Mouse (Mus musculus): ENCODE data around the gene Ring1. TPM values are rescaled to one million over a fixed set of nuclear protein-coding genes. Genes with fewer than 3 reads are reported as not detected.

The Ring1 gene
- polyA plus RNA-seq, 1 experiment from 2014 or later = 19.1 TPM

- peaks cover 40% of the 10 kb centered on the region for H3K4me1 ChIP-seq (ENCODE audit: insufficient read depth, low read depth, low read length)
- peaks cover 13% of the 10 kb centered on the region for H3K36me3 ChIP-seq (ENCODE audit: insufficient read depth, low read length)
- H3K9ac ChIP-seq (replicated peaks; ENCODE audit: low read depth) = peak overlapping the region; percentile 8; the same call in 1 of the 2 replicates
- H3K4me3 ChIP-seq (ENCODE audit: low read depth, low read length) = peak overlapping the region; percentile 94
- no peak for TF ChIP-seq EP300 (IDR thresholded peaks at IDR 0.05)
- no peak for TF ChIP-seq CTCF (IDR thresholded peaks at IDR 0.05)
- no peak for ATAC-seq
- WGBS = 68% methylated on average over 21 of the region's 21 CpGs
- H3K27me3 ChIP-seq (replicated peaks; ENCODE audit: insufficient read depth, low read length) = no peaks in the 10 kb centered on the region
- DNase-seq (ENCODE audit: low spot score) = no peak
- H3K4me2 ChIP-seq (replicated peaks; ENCODE audit: low read depth, low read length) = peak overlapping the region; percentile 89
- no peak overlapping the region for H3K27ac ChIP-seq (ENCODE audit: low read length)
- no peaks in the 10 kb centered on the region for H3K9me3 ChIP-seq (ENCODE audit: low read length)
These were observed 5.6 kb upstream of the Ring1 start for GRCm38 (mm10) chr17:34029890-34030595.

GRCm38 (mm10) chr17:34029150-34029889, 4.8 kb upstream of the Ring1 start:
- H3K9ac ChIP-seq (replicated peaks; ENCODE audit: low read depth) = 0 out of 2 replicates have a peak overlapping the region, but pooled peaks have one; percentile 8
- H3K9me3 ChIP-seq (ENCODE audit: low read length) = no peaks in the 10 kb centered on the region
- peaks cover 13% of the 10 kb centered on the region for H3K36me3 ChIP-seq (ENCODE audit: insufficient read depth, low read length)
- TF ChIP-seq CTCF (IDR thresholded peaks at IDR 0.05) (no peak), EP300 (IDR thresholded peaks at IDR 0.05) (no peak)
- no peaks in the 10 kb centered on the region for H3K27me3 ChIP-seq (replicated peaks; ENCODE audit: insufficient read depth, low read length)
- WGBS = 86% methylated on average over 18 of the region's 18 CpGs
- H3K4me1 ChIP-seq (ENCODE audit: insufficient read depth, low read depth, low read length) = peaks cover 40% of the 10 kb centered on the region
- no peak for ATAC-seq
- no peak for DNase-seq (ENCODE audit: low spot score)
- no peak overlapping the region for H3K4me3 ChIP-seq (ENCODE audit: low read depth, low read length)
- H3K27ac ChIP-seq (ENCODE audit: low read length) = no peak overlapping the region
- no peak overlapping the region for H3K4me2 ChIP-seq (replicated peaks; ENCODE audit: low read depth, low read length)

- Histone ChIP-seq H3K36me3 (ENCODE audit: insufficient read depth, low read length) (peaks cover 13% of the 10 kb centered on the region), H3K9me3 (ENCODE audit: low read length) (no peaks in the 10 kb centered on the region), H3K4me3 (ENCODE audit: low read depth, low read length) (no peak overlapping the region), H3K9ac (replicated peaks; ENCODE audit: low read depth) (no peak overlapping the region), H3K27ac (ENCODE audit: low read length) (no peak overlapping the region), H3K4me2 (replicated peaks; ENCODE audit: low read depth, low read length) (peak overlapping the region; percentile 98; the same call in 1 of the 2 replicates), H3K27me3 (replicated peaks; ENCODE audit: insufficient read depth, low read length) (no peaks in the 10 kb centered on the region), H3K4me1 (ENCODE audit: insufficient read depth, low read depth, low read length) (peaks cover 40% of the 10 kb centered on the region)
- ATAC-seq (no peak), DNase-seq (ENCODE audit: low spot score) (no peak)
- TF ChIP-seq EP300 (IDR thresholded peaks at IDR 0.05) (no peak), CTCF (IDR thresholded peaks at IDR 0.05) (no peak)
- 68% methylated on average over 17 of the region's 17 CpGs for whole genome bisulfite sequencing
These were observed 4.1 kb upstream of the Ring1 start for GRCm38 (mm10) chr17:34028501-34029149.

GRCm38 (mm10) chr17:34027656-34028223, 3.3 kb upstream of the Ring1 start, which contains the start of gene H2-Ke6:
H2-Ke6 (minus strand) TSS chr17:34028060.
- H3K9ac ChIP-seq (replicated peaks; ENCODE audit: low read depth) = peak within 1 kb of the TSS; percentile 29; the same call in 1 of the 2 replicates
- WGBS = under 1% methylated on average over 44 of the region's 49 CpGs
- peaks cover 13% of the 10 kb centered on the region for H3K36me3 ChIP-seq (ENCODE audit: insufficient read depth, low read length)
- peak within 1 kb of the TSS; percentile 71 for H3K27ac ChIP-seq (ENCODE audit: low read length)
- H3K4me1 ChIP-seq (ENCODE audit: insufficient read depth, low read depth, low read length) = peaks cover 32% of the 10 kb centered on the region
- TF ChIP-seq EP300 (IDR thresholded peaks at IDR 0.05) (no peak), CTCF (IDR thresholded peaks at IDR 0.05) (peak; percentile 51)
- no peaks in the 10 kb centered on the region for H3K27me3 ChIP-seq (replicated peaks; ENCODE audit: insufficient read depth, low read length)
- peak within 1 kb of the TSS; percentile 98 for H3K4me2 ChIP-seq (replicated peaks; ENCODE audit: low read depth, low read length)
- H3K9me3 ChIP-seq (ENCODE audit: low read length) = no peaks in the 10 kb centered on the region
- ATAC-seq (peak; percentile 67), DNase-seq (ENCODE audit: low spot score) (peak; percentile 95)
- peak within 1 kb of the TSS; percentile 67 for H3K4me3 ChIP-seq (ENCODE audit: low read depth, low read length)

GRCm38 (mm10) chr17:34026917-34027655, 2.6 kb upstream of the Ring1 start:
- Histone ChIP-seq H3K9ac (replicated peaks; ENCODE audit: low read depth) (peak overlapping the region; percentile 29; the same call in 1 of the 2 replicates), H3K4me1 (ENCODE audit: insufficient read depth, low read depth, low read length) (peaks cover 27% of the 10 kb centered on the region), H3K9me3 (ENCODE audit: low read length) (no peaks in the 10 kb centered on the region), H3K4me2 (replicated peaks; ENCODE audit: low read depth, low read length) (peak overlapping the region; percentile 98), H3K36me3 (ENCODE audit: insufficient read depth, low read length) (peaks cover 13% of the 10 kb centered on the region), H3K27ac (ENCODE audit: low read length) (peak overlapping the region; percentile 71), H3K4me3 (ENCODE audit: low read depth, low read length) (peak overlapping the region; percentile 67), H3K27me3 (replicated peaks; ENCODE audit: insufficient read depth, low read length) (no peaks in the 10 kb centered on the region)
- WGBS = 13% methylated on average over 34 of the region's 36 CpGs
- DNase-seq (ENCODE audit: low spot score) (peak; percentile 65), ATAC-seq (no peak)
- no peak for TF ChIP-seq EP300 (IDR thresholded peaks at IDR 0.05)

Data from lung, postnatal 0 days (tissue).